Mouse (Mus musculus) left cerebral cortex, postnatal 25 days (tissue): ENCODE measurements around the gene Pacsin2. TPM values are rescaled to one million over a fixed set of nuclear protein-coding genes. Genes with fewer than 3 reads are reported as not detected.
A peak's percentile ranks its signal among the peaks of the same experiment; 100 is the strongest.
"Not testable (repeated sequence)": the region's sequence is repeated elsewhere in the genome, so short reads cannot be mapped to it uniquely, and the experiment has no call there.

Experiments used
- DNase-seq, 2 experiments: peaks; one replicate each; pipeline ENCODE4 v3.0.0; 2022; ENCODE audit warnings: low spot score in 2 of 2, mixed read lengths in 1 of 2
- intact Hi-C: fragments of 180-260 bp; cut with DNase I; formaldehyde crosslinking; loops from one replicate; pipeline ENCODE4 v1.15.1; 2025
- total RNA-seq, 2 experiments: library from RNA; stranded (reverse); gene quantifications; 2 replicates each; pipeline ENCODE4 v1.2.3; 2021

The Pacsin2 gene
- total RNA-seq, 2 experiments from 2014 or later, result 90.1 to 97.8 TPM

- DNase-seq, intact Hi-C loops: not testable (repeated sequence)
Measured at GRCm38 (mm10) chr15:83405866-83406265, 58.5 kb downstream of the Pacsin2 start.

- DNase-seq, result no peak
- intact Hi-C loops, result no loop called here
Measured at GRCm38 (mm10) chr15:83404008-83404407, 60.4 kb downstream of the Pacsin2 start.

GRCm38 (mm10) chr15:83403016-83403415 lies 61.4 kb downstream of the Pacsin2 start:
- DNase-seq, result no peak
- intact Hi-C loops, result no loop called here

- no peak for DNase-seq
- intact Hi-C loops, result no loop called here
Measured at GRCm38 (mm10) chr15:83392722-83393121, 71.7 kb downstream of the Pacsin2 start.

GRCm38 (mm10) chr15:83387911-83388310 lies 76.5 kb downstream of the Pacsin2 start:
- intact Hi-C loops, result no loop called here
- DNase-seq, result no peak

GRCm38 (mm10) chr15:83383633-83384032 lies 80.8 kb downstream of the Pacsin2 start:
- DNase-seq, result peak in 1 of 2 experiments; percentile 37
- intact Hi-C loops, result loop anchor here (5.0 kb wide), 1 partner anchor 129 kb away; the partner anchor contains the start of gene Ttll1

- intact Hi-C loops, result loop anchor here (5.0 kb wide), 1 partner anchor 129 kb away; the partner anchor contains the start of gene Ttll1
- DNase-seq, result no peak
Measured at GRCm38 (mm10) chr15:83383136-83383535, 81.3 kb downstream of the Pacsin2 start.

GRCm38 (mm10) chr15:83382467-83382866 lies 81.9 kb downstream of the Pacsin2 start:
- intact Hi-C loops, result loop anchor here (5.0 kb wide), 1 partner anchor 130 kb away; the partner anchor contains the start of gene Ttll1

GRCm38 (mm10) chr15:83377153-83377552 lies 87.3 kb downstream of the Pacsin2 start:
- intact Hi-C loops, result no loop called here
- DNase-seq, result no peak

More at GRCm38 (mm10) chr15:83382467-83382866, 81.9 kb downstream of the Pacsin2 start:
- DNase-seq, result no peak

- peak; percentile 16 to 59 for DNase-seq
- intact Hi-C loops, result no loop called here
Measured at GRCm38 (mm10) chr15:83375136-83375535, 89.3 kb downstream of the Pacsin2 start.

- intact Hi-C loops, result loop anchor here (5.0 kb wide), 1 partner anchor 167 kb away; no protein-coding TSS in a partner anchor
- no peak for DNase-seq
Measured at GRCm38 (mm10) chr15:83374076-83374475, 90.3 kb downstream of the Pacsin2 start.

- DNase-seq, intact Hi-C loops: not testable (repeated sequence)
Measured at GRCm38 (mm10) chr15:83368702-83369101, 95.7 kb downstream of the Pacsin2 start.

- intact Hi-C loops, result no loop called here
- no peak for DNase-seq
Measured at GRCm38 (mm10) chr15:83368261-83368660, 96.1 kb downstream of the Pacsin2 start.

- DNase-seq, result peak; percentile 57 to 59
- intact Hi-C loops, result no loop called here
Measured at GRCm38 (mm10) chr15:83366933-83367552, 97.4 kb downstream of the Pacsin2 start.

- DNase-seq, result no peak
- intact Hi-C loops, result no loop called here
Measured at GRCm38 (mm10) chr15:83365697-83366096, 98.7 kb downstream of the Pacsin2 start.

GRCm38 (mm10) chr15:83364194-83364593 lies 100.2 kb downstream of the Pacsin2 start:
- intact Hi-C loops, result no loop called here
- no peak for DNase-seq

GRCm38 (mm10) chr15:83362813-83363212 lies 101.6 kb downstream of the Pacsin2 start:
- DNase-seq, intact Hi-C loops: not testable (repeated sequence)

GRCm38 (mm10) chr15:83360899-83361298 lies 103.5 kb downstream of the Pacsin2 start:
- intact Hi-C loops, DNase-seq: not testable (repeated sequence)

- intact Hi-C loops, result no loop called here
- DNase-seq, result peak in 1 of 2 experiments; percentile 43
Measured at GRCm38 (mm10) chr15:83360140-83360539, 104.3 kb downstream of the Pacsin2 start.

GRCm38 (mm10) chr15:83358476-83358875 lies 105.9 kb downstream of the Pacsin2 start:
- intact Hi-C loops, result no loop called here
- no peak for DNase-seq

GRCm38 (mm10) chr15:83351546-83351945 lies 112.9 kb downstream of the Pacsin2 start:
- no peak for DNase-seq
- intact Hi-C loops, result no loop called here
